Mouse (Mus musculus): ENCODE data around the gene Mfsd8. TPM values are rescaled to one million over a fixed set of nuclear protein-coding genes. Genes with fewer than 3 reads are reported as not detected.

The Mfsd8 gene
- total RNA-seq, 1 experiment: 7.7 TPM

GRCm38 (mm10) chr3:40813275-40813674, 33.4 kb downstream of the Mfsd8 start:
- peaks cover 29% of the 10 kb centered on the region for H3K36me3 ChIP-seq (ENCODE audit: control insufficient read depth, insufficient read depth, low read length, poor library complexity, severe bottlenecking)
- H3K4me1 ChIP-seq (ENCODE audit: control insufficient read depth in 2 of 2, insufficient read depth in 2 of 2, low read length in 2 of 2, poor library complexity in 1 of 2): no peaks in the 10 kb centered on the region
- H3K27ac ChIP-seq (ENCODE audit: insufficient read depth, low read depth, low read length, poor library complexity, severe bottlenecking): no peak overlapping the region
- in situ Hi-C loops (cut with MboI; ENCODE audit: low sequenced_read_pairs in 2 of 2, unreplicated experiment in 2 of 2): no loop called here
- TF ChIP-seq CHD2 (IDR thresholded peaks at IDR 0.05; ENCODE audit: low read depth, low read length) (no peak), ZC3H11A (IDR thresholded peaks at IDR 0.05; ENCODE audit: borderline replicate concordance, low read depth, low read length) (no peak), HCFC1 (IDR thresholded peaks at IDR 0.05; ENCODE audit: borderline replicate concordance, insufficient read depth, low read length) (no peak), ZNF384 (IDR thresholded peaks at IDR 0.05; ENCODE audit: low read depth, low read length) (no peak), MAFK (IDR thresholded peaks at IDR 0.05; ENCODE audit: insufficient read depth, low read depth, low read length) (no peak)
- no peak for DNase-seq (ENCODE audit: low read depth, low spot score)
- no peak overlapping the region for H3K4me3 ChIP-seq (ENCODE audit: insufficient read depth in 1 of 2, low read depth in 1 of 2, low read length in 2 of 2, poor library complexity in 1 of 2, severe bottlenecking in 1 of 2)
- H3K9me3 ChIP-seq (ENCODE audit: control insufficient read depth, insufficient read depth, low read depth, low read length): no peaks in the 10 kb centered on the region
- H3K9ac ChIP-seq (ENCODE audit: insufficient read depth, low read depth, low read length, poor library complexity, severe bottlenecking): no peak overlapping the region

GRCm38 (mm10) chr3:40809894-40810293, 36.8 kb downstream of the Mfsd8 start:
- no peaks in the 10 kb centered on the region for H3K9me3 ChIP-seq (ENCODE audit: control insufficient read depth, insufficient read depth, low read depth, low read length)
- TF ChIP-seq HCFC1 (IDR thresholded peaks at IDR 0.05; ENCODE audit: borderline replicate concordance, insufficient read depth, low read length): no peak
- TF ChIP-seq MAFK (IDR thresholded peaks at IDR 0.05; ENCODE audit: insufficient read depth, low read depth, low read length): no peak
- no peak for TF ChIP-seq CHD2 (IDR thresholded peaks at IDR 0.05; ENCODE audit: low read depth, low read length)
- TF ChIP-seq ZC3H11A (IDR thresholded peaks at IDR 0.05; ENCODE audit: borderline replicate concordance, low read depth, low read length): no peak
- TF ChIP-seq ZNF384 (IDR thresholded peaks at IDR 0.05; ENCODE audit: low read depth, low read length): no peak
- no peaks in the 10 kb centered on the region for H3K4me1 ChIP-seq (ENCODE audit: control insufficient read depth in 2 of 2, insufficient read depth in 2 of 2, low read length in 2 of 2, poor library complexity in 1 of 2)
- peaks cover 27% of the 10 kb centered on the region for H3K36me3 ChIP-seq (ENCODE audit: control insufficient read depth, insufficient read depth, low read length, poor library complexity, severe bottlenecking)
- DNase-seq (ENCODE audit: low read depth, low spot score): no peak
- H3K27ac ChIP-seq (ENCODE audit: insufficient read depth, low read depth, low read length, poor library complexity, severe bottlenecking): no peak overlapping the region
- H3K4me3 ChIP-seq (ENCODE audit: insufficient read depth in 1 of 2, low read depth in 1 of 2, low read length in 2 of 2, poor library complexity in 1 of 2, severe bottlenecking in 1 of 2): no peak overlapping the region
- H3K9ac ChIP-seq (ENCODE audit: insufficient read depth, low read depth, low read length, poor library complexity, severe bottlenecking): no peak overlapping the region
- in situ Hi-C loops (cut with MboI; ENCODE audit: low sequenced_read_pairs in 2 of 2, unreplicated experiment in 2 of 2): no loop called here

- no peak for DNase-seq (ENCODE audit: low read depth, low spot score)
- Histone ChIP-seq H3K9ac (ENCODE audit: insufficient read depth, low read depth, low read length, poor library complexity, severe bottlenecking) (no peak overlapping the region), H3K4me1 (ENCODE audit: control insufficient read depth in 2 of 2, insufficient read depth in 2 of 2, low read length in 2 of 2, poor library complexity in 1 of 2) (no peaks in the 10 kb centered on the region), H3K36me3 (ENCODE audit: control insufficient read depth, insufficient read depth, low read length, poor library complexity, severe bottlenecking) (peaks cover 25% of the 10 kb centered on the region), H3K4me3 (ENCODE audit: insufficient read depth in 1 of 2, low read depth in 1 of 2, low read length in 2 of 2, poor library complexity in 1 of 2, severe bottlenecking in 1 of 2) (no peak overlapping the region), H3K27ac (ENCODE audit: insufficient read depth, low read depth, low read length, poor library complexity, severe bottlenecking) (no peak overlapping the region), H3K9me3 (ENCODE audit: control insufficient read depth, insufficient read depth, low read depth, low read length) (no peaks in the 10 kb centered on the region)
- in situ Hi-C loops (cut with MboI; ENCODE audit: low sequenced_read_pairs in 2 of 2, unreplicated experiment in 2 of 2): no loop called here
- no peak for TF ChIP-seq CHD2 (IDR thresholded peaks at IDR 0.05; ENCODE audit: low read depth, low read length)
- TF ChIP-seq MAFK (IDR thresholded peaks at IDR 0.05; ENCODE audit: insufficient read depth, low read depth, low read length): no peak
- TF ChIP-seq ZNF384 (IDR thresholded peaks at IDR 0.05; ENCODE audit: low read depth, low read length): no peak
- TF ChIP-seq HCFC1 (IDR thresholded peaks at IDR 0.05; ENCODE audit: borderline replicate concordance, insufficient read depth, low read length): no peak
- no peak for TF ChIP-seq ZC3H11A (IDR thresholded peaks at IDR 0.05; ENCODE audit: borderline replicate concordance, low read depth, low read length)
Observed at GRCm38 (mm10) chr3:40808686-40809085, 38.0 kb downstream of the Mfsd8 start.

GRCm38 (mm10) chr3:40806871-40807270, 39.8 kb downstream of the Mfsd8 start:
- no peak for DNase-seq (ENCODE audit: low read depth, low spot score)
- no peaks in the 10 kb centered on the region for H3K9me3 ChIP-seq (ENCODE audit: control insufficient read depth, insufficient read depth, low read depth, low read length)
- TF ChIP-seq CHD2 (IDR thresholded peaks at IDR 0.05; ENCODE audit: low read depth, low read length): no peak
- no peak for TF ChIP-seq ZNF384 (IDR thresholded peaks at IDR 0.05; ENCODE audit: low read depth, low read length)
- TF ChIP-seq ZC3H11A (IDR thresholded peaks at IDR 0.05; ENCODE audit: borderline replicate concordance, low read depth, low read length): no peak
- TF ChIP-seq HCFC1 (IDR thresholded peaks at IDR 0.05; ENCODE audit: borderline replicate concordance, insufficient read depth, low read length): no peak
- no peak for TF ChIP-seq MAFK (IDR thresholded peaks at IDR 0.05; ENCODE audit: insufficient read depth, low read depth, low read length)
- H3K4me3 ChIP-seq (ENCODE audit: insufficient read depth in 1 of 2, low read depth in 1 of 2, low read length in 2 of 2, poor library complexity in 1 of 2, severe bottlenecking in 1 of 2): no peak overlapping the region
- H3K4me1 ChIP-seq (ENCODE audit: control insufficient read depth in 2 of 2, insufficient read depth in 2 of 2, low read length in 2 of 2, poor library complexity in 1 of 2): no peaks in the 10 kb centered on the region
- no peak overlapping the region for H3K9ac ChIP-seq (ENCODE audit: insufficient read depth, low read depth, low read length, poor library complexity, severe bottlenecking)
- no peak overlapping the region for H3K27ac ChIP-seq (ENCODE audit: insufficient read depth, low read depth, low read length, poor library complexity, severe bottlenecking)
- H3K36me3 ChIP-seq (ENCODE audit: control insufficient read depth, insufficient read depth, low read length, poor library complexity, severe bottlenecking): peaks cover 23% of the 10 kb centered on the region
- in situ Hi-C loops (cut with MboI; ENCODE audit: low sequenced_read_pairs in 2 of 2, unreplicated experiment in 2 of 2): no loop called here

- no peaks in the 10 kb centered on the region for H3K9me3 ChIP-seq (ENCODE audit: control insufficient read depth, insufficient read depth, low read depth, low read length)
- peak overlapping the region; percentile 72 for H3K27ac ChIP-seq (ENCODE audit: insufficient read depth, low read depth, low read length, poor library complexity, severe bottlenecking)
- no peak for DNase-seq (ENCODE audit: low read depth, low spot score)
- peak overlapping the region; percentile 82 to 100 for H3K4me3 ChIP-seq (ENCODE audit: insufficient read depth in 1 of 2, low read depth in 1 of 2, low read length in 2 of 2, poor library complexity in 1 of 2, severe bottlenecking in 1 of 2)
- peaks cover 2 to 4% of the 10 kb centered on the region in 2 experiments; a peak in 3 of 4 replicates for H3K4me1 ChIP-seq (ENCODE audit: control insufficient read depth in 2 of 2, insufficient read depth in 2 of 2, low read length in 2 of 2, poor library complexity in 1 of 2)
- H3K36me3 ChIP-seq (ENCODE audit: control insufficient read depth, insufficient read depth, low read length, poor library complexity, severe bottlenecking): peaks cover 7% of the 10 kb centered on the region
- H3K9ac ChIP-seq (ENCODE audit: insufficient read depth, low read depth, low read length, poor library complexity, severe bottlenecking): peak overlapping the region; percentile 94
- in situ Hi-C loops (cut with MboI; ENCODE audit: low sequenced_read_pairs in 2 of 2, unreplicated experiment in 2 of 2): no loop called here
- TF ChIP-seq MAFK (IDR thresholded peaks at IDR 0.05; ENCODE audit: insufficient read depth, low read depth, low read length) (no peak), CHD2 (IDR thresholded peaks at IDR 0.05; ENCODE audit: low read depth, low read length) (no peak), HCFC1 (IDR thresholded peaks at IDR 0.05; ENCODE audit: borderline replicate concordance, insufficient read depth, low read length) (no peak), ZNF384 (IDR thresholded peaks at IDR 0.05; ENCODE audit: low read depth, low read length) (no peak)
Observed at GRCm38 (mm10) chr3:40800373-40800823, 46.3 kb downstream of the Mfsd8 start.

All from ES-E14 (cell line).